Mouse (Mus musculus) lung, embryonic 14.5 days (tissue): ENCODE measurements around the gene Olfr1061. TPM values are rescaled to one million over a fixed set of nuclear protein-coding genes. Genes with fewer than 3 reads are reported as not detected.
"Not testable (repeated sequence)": the region's sequence is repeated elsewhere in the genome, so short reads cannot be mapped to it uniquely, and the experiment has no call there.

ENCODE experiments used
- ATAC-seq: fragments of 200-750 bp; cut with Nextera tagmentation; 2 replicates; pipeline ENCODE4 v1.8.0; 2017; ENCODE audit warnings: mild to moderate bottlenecking, moderate TSS enrichment, moderate library complexity; ENCODE audit not compliant: insufficient read depth
- DNase-seq: peaks from one replicate; pipeline ENCODE4 v3.0.0-alpha.2; 2015
- H3K27ac ChIP-seq: fragments of 300-500 bp; sonication (generic); 2 replicates; pipeline ENCODE4 v1.5.1; 2014; ENCODE audit warnings: low read depth, mild to moderate bottlenecking, moderate library complexity
- H3K27me3 ChIP-seq: fragments of 300-500 bp; sonication (generic); 2 replicates; pipeline ENCODE4 v1.6.1; 2014; ENCODE audit warnings: low read length, control low read depth; ENCODE audit not compliant: insufficient read depth
- H3K36me3 ChIP-seq: fragments of 300-500 bp; sonication (generic); 2 replicates; pipeline ENCODE4 v1.6.1; 2014; ENCODE audit warnings: control low read depth; ENCODE audit not compliant: insufficient read depth
- H3K4me1 ChIP-seq: fragments of 300-500 bp; sonication (generic); 2 replicates; pipeline ENCODE4 v1.6.1; 2014; ENCODE audit warnings: antibody characterized with exemption, control low read depth; ENCODE audit not compliant: insufficient read depth
- H3K4me2 ChIP-seq: fragments of 300-500 bp; sonication (generic); 2 replicates; pipeline ENCODE4 v1.6.1; 2014; ENCODE audit warnings: mild to moderate bottlenecking
- H3K4me3 ChIP-seq: fragments of 300-500 bp; sonication (generic); 2 replicates; pipeline ENCODE4 v1.5.1; 2014; ENCODE audit warnings: low read depth, low read length
- H3K9ac ChIP-seq: fragments of 300-500 bp; sonication (generic); 2 replicates; pipeline ENCODE4 v1.6.1; 2014
- H3K9me3 ChIP-seq: fragments of 300-500 bp; sonication (generic); 2 replicates; pipeline ENCODE4 v1.6.1; 2016; ENCODE audit warnings: low read depth, low read length, control low read depth
- CTCF ChIP-seq: IDR thresholded peaks from 2 replicates; pipeline ENCODE4 v1.5.1; 2016; ENCODE audit warnings: antibody characterized with exemption, low read depth
- WGBS: fragments of 180-500 bp; shearing (Covaris S2); extraction: QIAGEN DNeasy Blood & Tissue Kit; methylation state at CpG from one replicate; pipeline ENCODE4 v1.1.7; 2014; 5-methylcytosine and 5-hydroxymethylcytosine counted together
- polyA plus RNA-seq: library from polyadenylated mRNA; unstranded; fragments of >200 nt; fragmentation: Nextera tagmentation; extraction: Ambion mirVana; gene quantifications from 2 replicates; pipeline ENCODE4 v1.2.1, GENCODE M21; 2014

The Olfr1061 gene
- polyA plus RNA-seq: not detected in 2 replicates

- TF ChIP-seq CTCF: no peak
- no peak for ATAC-seq
These were observed at the start of gene Olfr1061 for GRCm38 (mm10) chr2:86413950-86414349. TSS of gene Olfr1061 (minus strand) at chr2:86414050.

GRCm38 (mm10) chr2:86460434-86460833 is 46.6 kb upstream of the Olfr1061 start:
- no peaks in the 10 kb centered on the region for H3K4me1 ChIP-seq
- 67% methylated on average over 1 of the region's 1 CpGs for WGBS
- no peak for ATAC-seq
- H3K36me3 ChIP-seq: no peaks in the 10 kb centered on the region
- DNase-seq: no peak
- H3K9me3 ChIP-seq: no peaks in the 10 kb centered on the region
- H3K4me2 ChIP-seq: no peak overlapping the region
- no peak for TF ChIP-seq CTCF
- H3K27me3 ChIP-seq: no peaks in the 10 kb centered on the region
- no peak overlapping the region for H3K27ac ChIP-seq
- no peak overlapping the region for H3K9ac ChIP-seq
- no peak overlapping the region for H3K4me3 ChIP-seq

More at GRCm38 (mm10) chr2:86413950-86414349, at the start of gene Olfr1061:
- H3K9me3 ChIP-seq: no peaks in the 10 kb centered on the region
- no peak within 1 kb of the TSS for H3K4me2 ChIP-seq
- H3K9ac ChIP-seq: no peak within 1 kb of the TSS
- WGBS: 82% methylated on average over 1 of the region's 1 CpGs
- DNase-seq: no peak
- no peak within 1 kb of the TSS for H3K27ac ChIP-seq
- H3K4me1 ChIP-seq: no peaks in the 10 kb centered on the region
- H3K4me3 ChIP-seq: no peak within 1 kb of the TSS
- no peaks in the 10 kb centered on the region for H3K27me3 ChIP-seq
- no peaks in the 10 kb centered on the region for H3K36me3 ChIP-seq

GRCm38 (mm10) chr2:86456169-86456568 is 42.3 kb upstream of the Olfr1061 start, which contains the start of gene Olfr1066:
TSS of gene Olfr1066 (minus strand) at chr2:86456269.
- Histone ChIP-seq H3K9ac (no peak within 1 kb of the TSS), H3K4me1 (no peaks in the 10 kb centered on the region), H3K36me3 (no peaks in the 10 kb centered on the region), H3K27me3 (no peaks in the 10 kb centered on the region), H3K4me2 (no peak within 1 kb of the TSS), H3K9me3 (no peaks in the 10 kb centered on the region), H3K27ac (no peak within 1 kb of the TSS), H3K4me3 (no peak within 1 kb of the TSS)
- WGBS: 76% methylated on average over 1 of the region's 1 CpGs
- DNase-seq: no peak
- no peak for TF ChIP-seq CTCF
- no peak for ATAC-seq

GRCm38 (mm10) chr2:86450491-86450890 is 36.6 kb upstream of the Olfr1061 start, which contains the start of gene Olfr1065:
TSS of gene Olfr1065 (minus strand) at chr2:86450591.
- not testable (repeated sequence) for H3K27me3 ChIP-seq, H3K4me1 ChIP-seq, H3K4me2 ChIP-seq, H3K9me3 ChIP-seq, DNase-seq, H3K36me3 ChIP-seq, ATAC-seq, H3K27ac ChIP-seq, H3K4me3 ChIP-seq, H3K9ac ChIP-seq
- no CpG with 5 or more reads among the region's 1 CpGs for WGBS

GRCm38 (mm10) chr2:86442101-86442500 is 28.3 kb upstream of the Olfr1061 start:
- DNase-seq, H3K36me3 ChIP-seq, H3K4me2 ChIP-seq, H3K27me3 ChIP-seq, H3K4me1 ChIP-seq, H3K9me3 ChIP-seq, H3K27ac ChIP-seq, H3K4me3 ChIP-seq, ATAC-seq, H3K9ac ChIP-seq: not testable (repeated sequence)
- 76% methylated on average over 1 of the region's 1 CpGs for WGBS

- not testable (repeated sequence) for DNase-seq, H3K9ac ChIP-seq, H3K36me3 ChIP-seq, H3K4me2 ChIP-seq, H3K27me3 ChIP-seq, H3K4me1 ChIP-seq, H3K27ac ChIP-seq, ATAC-seq, H3K9me3 ChIP-seq, H3K4me3 ChIP-seq
- 90% methylated on average over 8 of the region's 8 CpGs for WGBS
These were observed 14.7 kb upstream of the Olfr1061 start for GRCm38 (mm10) chr2:86428511-86428910.

- H3K9me3 ChIP-seq, ATAC-seq, DNase-seq, H3K4me3 ChIP-seq, H3K4me2 ChIP-seq, H3K27ac ChIP-seq, H3K9ac ChIP-seq, H3K4me1 ChIP-seq, H3K36me3 ChIP-seq, H3K27me3 ChIP-seq: not testable (repeated sequence)
These were observed 12.8 kb upstream of the Olfr1061 start, which contains the start of gene Olfr1062 for GRCm38 (mm10) chr2:86426649-86427048. TSS of gene Olfr1062 (minus strand) at chr2:86426749.

- no peaks in the 10 kb centered on the region for H3K4me1 ChIP-seq
- no peak overlapping the region for H3K9ac ChIP-seq
- H3K36me3 ChIP-seq: no peaks in the 10 kb centered on the region
- no peak overlapping the region for H3K27ac ChIP-seq
- no peaks in the 10 kb centered on the region for H3K9me3 ChIP-seq
- no peak for TF ChIP-seq CTCF
- H3K27me3 ChIP-seq: no peaks in the 10 kb centered on the region
- H3K4me2 ChIP-seq: no peak overlapping the region
- H3K4me3 ChIP-seq: no peak overlapping the region
- ATAC-seq (no peak), DNase-seq (no peak)
- WGBS: 84% methylated on average over 2 of the region's 2 CpGs
These were observed 18.7 kb downstream of the Olfr1061 start for GRCm38 (mm10) chr2:86395114-86395513.

- H3K4me2 ChIP-seq, H3K9me3 ChIP-seq, DNase-seq, H3K4me1 ChIP-seq, H3K9ac ChIP-seq, H3K36me3 ChIP-seq, ATAC-seq, H3K4me3 ChIP-seq, H3K27me3 ChIP-seq, H3K27ac ChIP-seq: not testable (repeated sequence)
These were observed 25.4 kb downstream of the Olfr1061 start, which contains the start of gene Olfr1058 for GRCm38 (mm10) chr2:86388461-86388860. TSS of gene Olfr1058 (minus strand) at chr2:86388561.
